Mouse (Mus musculus) cerebral cortex, adult 2 months (tissue): ENCODE results near the gene Hoxa5.

ENCODE experiments used
- WGBS: fragments of 180-500 bp; shearing (Covaris S2); methylation state at CpG from one replicate; pipeline ENCODE4 v1.1.7; 2018; 5-methylcytosine and 5-hydroxymethylcytosine counted together

Gene Hoxa5

DNA sequence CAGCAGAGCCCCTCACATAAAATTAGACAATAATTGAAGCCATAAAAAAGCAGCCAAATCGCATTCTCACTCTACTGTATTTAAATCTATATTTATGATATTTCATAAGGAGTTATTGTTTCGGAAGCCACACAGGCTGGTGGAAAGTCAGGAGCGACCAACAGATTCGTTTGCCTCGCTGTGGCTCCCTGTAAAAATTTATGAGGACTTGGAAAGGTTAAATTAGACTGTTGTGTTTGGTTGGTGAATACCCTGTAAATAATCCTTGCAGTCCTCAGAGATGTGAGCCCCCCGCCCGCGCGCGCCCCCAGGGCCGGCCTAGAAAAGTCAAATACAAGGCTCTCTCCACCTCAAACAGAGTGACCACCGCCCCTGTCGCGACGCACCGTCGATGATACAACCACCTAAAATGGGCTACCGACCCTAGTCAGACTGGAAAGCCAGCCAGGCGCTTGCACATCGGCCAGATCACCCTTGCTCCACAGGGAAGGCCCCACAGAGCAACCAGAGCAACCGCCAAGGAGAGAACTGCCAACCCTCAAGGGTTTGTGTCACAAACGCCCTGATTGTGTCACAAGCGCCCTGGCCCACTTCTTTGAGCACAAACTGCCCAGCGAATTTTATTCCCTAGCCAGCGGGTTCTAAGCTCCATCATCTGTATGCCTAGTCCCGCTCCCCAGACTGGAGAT lies 22.3 kb upstream of the Hoxa5 start:
- 5% methylated on average over 26 of the region's 26 CpGs for WGBS

DNA sequence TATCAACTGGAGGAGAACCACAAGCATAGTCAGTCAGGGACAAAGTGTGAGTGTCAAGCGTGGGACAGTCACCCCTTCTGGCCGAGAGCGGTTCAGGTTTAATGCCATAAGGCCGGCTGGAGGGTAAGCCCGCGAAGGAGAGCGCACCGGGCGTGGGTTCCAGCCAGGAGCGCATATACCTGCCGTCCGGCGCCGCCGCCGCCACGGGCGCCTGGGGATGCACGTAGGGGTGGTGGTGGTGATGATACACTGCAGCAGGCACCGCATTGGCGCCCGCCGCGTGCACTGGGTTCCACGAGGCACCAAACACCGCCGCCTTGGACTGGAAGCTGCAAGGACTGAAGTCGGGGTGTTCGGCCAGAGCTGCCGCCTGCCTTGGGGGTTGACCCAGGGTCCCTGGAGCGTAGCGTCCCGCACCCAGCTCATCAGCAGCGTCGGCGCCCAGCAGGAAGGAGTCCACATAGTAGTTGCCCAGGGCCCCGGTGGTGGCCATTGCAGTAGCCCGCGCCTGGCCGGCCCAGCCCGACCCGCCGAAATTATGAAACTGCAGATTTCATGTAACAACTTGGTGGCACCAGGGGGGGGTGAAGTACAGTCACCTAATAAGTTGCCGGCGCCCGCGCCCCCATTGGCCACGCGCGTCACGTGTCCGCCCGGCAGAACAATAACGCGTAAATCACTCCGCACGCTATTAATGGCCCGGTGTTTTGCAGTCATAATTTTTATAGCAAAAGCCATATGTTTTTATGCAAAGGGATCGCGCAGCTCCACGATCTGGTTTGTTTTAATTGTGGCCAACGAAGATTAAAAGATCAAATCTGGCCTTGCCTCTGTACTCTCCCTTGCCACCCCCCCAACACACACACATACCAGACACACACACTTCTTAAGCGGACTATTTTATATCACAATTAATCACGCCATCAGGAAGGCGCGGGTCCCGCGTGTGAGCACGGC lies 21.5 kb upstream of the Hoxa5 start:
- WGBS, result 4% methylated on average over 69 of the region's 69 CpGs

DNA sequence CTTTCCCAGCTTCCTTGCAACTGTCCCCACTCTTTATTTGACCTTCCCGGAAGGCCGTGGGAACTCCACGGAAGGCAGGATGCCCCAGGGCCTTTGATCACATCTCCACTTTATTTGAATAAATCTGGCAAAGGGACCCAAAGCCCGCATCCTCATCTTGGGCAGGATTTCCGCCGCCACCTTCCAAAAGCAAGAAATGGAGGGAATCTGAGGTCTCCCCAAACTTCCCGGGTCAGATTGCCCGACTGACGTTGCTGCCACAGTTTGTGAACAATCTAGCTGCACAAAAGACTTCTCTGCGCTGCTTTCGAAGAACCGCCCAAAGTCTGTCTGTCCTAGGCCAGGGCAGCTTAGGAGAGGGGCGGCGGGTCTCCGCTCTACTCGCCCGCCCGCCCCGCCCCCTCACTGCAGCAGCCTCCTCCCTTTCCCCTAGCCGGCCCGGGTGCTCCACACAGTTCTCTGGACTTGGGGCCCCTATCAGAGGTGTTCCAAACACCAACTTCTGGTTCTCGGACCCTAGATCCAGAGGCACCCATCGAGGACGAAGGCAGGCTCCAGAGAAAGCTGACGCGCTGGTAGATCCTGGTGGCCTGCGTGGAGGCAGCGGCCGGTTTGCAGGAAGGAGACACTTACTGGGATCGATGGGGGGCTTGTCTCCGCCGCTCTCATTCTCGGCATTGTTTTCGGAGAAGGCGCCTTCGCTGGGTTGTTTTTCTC lies 20.7 kb upstream of the Hoxa5 start:
- WGBS, result 2% methylated on average over 36 of the region's 36 CpGs

DNA sequence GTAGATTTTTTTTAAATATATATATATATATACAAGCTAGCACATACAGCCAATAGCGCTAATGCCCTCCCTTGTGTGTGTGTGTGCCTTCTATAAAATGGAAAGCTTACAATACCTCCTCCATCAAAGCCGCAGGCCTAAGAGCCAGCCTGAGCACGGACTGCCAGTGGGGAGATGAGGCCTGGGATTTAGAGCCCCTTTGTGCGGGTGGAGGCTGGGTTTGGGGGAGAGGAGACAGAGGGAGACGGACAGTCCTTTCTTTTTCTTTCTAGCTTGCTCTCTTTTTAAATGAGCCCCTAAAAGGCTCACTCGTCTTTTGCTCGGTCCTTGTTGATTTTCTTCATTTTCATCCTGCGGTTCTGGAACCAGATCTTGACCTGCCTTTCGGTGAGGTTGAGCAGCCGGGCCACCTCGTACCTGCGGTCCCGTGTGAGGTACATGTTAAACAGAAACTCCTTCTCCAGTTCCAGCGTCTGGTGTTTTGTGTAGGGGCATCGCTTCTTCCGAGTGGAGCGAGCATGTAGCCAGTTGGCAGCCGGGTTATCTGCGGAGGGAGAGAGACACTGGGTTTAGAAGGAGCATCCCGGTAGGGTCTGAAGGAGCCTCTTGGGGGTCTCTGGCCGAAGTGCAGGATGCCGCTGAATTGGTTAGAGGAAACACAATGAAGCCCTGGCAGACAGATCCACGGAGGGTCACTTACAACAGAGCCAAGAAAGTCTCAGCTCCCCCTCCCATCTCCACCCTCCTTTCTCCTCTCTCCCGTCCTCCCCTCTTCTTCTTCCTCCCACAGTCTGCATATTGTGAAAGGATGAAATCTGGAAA lies 19.8 kb upstream of the Hoxa5 start:
- 15% methylated on average over 24 of the region's 24 CpGs for WGBS

DNA sequence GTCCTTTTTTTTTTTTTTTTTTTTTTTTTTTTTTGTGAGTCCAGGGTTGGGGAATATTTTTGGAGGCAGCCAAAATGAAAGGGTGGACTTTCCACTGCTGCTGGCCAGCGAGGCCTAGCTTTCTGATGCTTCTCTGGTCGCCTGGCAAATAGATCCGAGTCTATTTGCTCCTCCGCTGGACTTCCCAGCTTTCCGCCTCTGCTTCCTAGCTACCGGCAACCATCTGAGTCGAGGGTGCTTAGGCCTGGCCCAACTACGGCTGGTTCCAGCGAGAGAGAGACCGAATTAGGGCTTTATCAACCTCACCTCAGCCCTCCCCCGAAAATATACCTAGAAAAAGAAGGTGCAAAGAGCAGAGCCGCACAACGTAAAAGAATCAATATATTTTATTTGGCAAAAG lies 18.3 kb upstream of the Hoxa5 start:
- 57% methylated on average over 13 of the region's 13 CpGs for WGBS

DNA sequence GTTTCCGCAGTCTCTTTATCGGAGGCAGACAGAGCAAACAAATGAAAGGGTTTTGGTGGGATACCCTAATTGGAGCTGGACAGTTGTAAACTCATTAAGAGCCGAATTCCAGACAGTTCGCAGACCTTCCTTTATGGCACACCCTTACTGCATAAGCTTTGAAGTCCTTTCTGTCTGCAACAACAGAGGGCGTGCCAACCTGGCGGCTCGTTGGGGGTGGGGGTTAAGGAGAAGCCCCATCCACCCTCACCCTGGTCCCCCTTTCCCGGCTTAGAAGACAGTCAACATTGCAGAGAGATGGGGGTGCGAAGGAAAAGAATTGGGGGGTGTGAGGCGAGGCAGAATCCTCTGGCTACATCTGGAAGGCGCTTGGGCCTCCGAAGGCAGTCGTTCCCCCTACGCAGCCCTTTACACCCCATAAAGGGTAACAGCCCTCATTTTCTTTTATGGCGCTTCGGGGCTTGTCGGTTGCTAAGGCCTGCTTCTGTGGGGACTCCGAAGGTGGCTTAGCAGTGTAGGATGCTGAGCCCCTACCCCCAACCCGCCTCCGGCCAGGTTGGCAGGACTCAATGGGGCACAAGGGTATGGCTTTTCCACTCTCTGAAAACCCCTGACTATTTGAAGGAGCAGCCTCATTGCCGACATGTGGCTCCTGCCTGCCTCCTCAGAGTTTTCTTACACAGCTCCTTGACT lies 17.8 kb upstream of the Hoxa5 start:
- WGBS, result 17% methylated on average over 21 of the region's 21 CpGs

GRCm38 (mm10) chr6:52221337-52221992 lies 17.1 kb upstream of the Hoxa5 start, which contains the start of gene Hoxa7:
Hoxa7 (minus strand) TSS chr6:52221854.
- 1% methylated on average over 46 of the region's 46 CpGs for WGBS

DNA sequence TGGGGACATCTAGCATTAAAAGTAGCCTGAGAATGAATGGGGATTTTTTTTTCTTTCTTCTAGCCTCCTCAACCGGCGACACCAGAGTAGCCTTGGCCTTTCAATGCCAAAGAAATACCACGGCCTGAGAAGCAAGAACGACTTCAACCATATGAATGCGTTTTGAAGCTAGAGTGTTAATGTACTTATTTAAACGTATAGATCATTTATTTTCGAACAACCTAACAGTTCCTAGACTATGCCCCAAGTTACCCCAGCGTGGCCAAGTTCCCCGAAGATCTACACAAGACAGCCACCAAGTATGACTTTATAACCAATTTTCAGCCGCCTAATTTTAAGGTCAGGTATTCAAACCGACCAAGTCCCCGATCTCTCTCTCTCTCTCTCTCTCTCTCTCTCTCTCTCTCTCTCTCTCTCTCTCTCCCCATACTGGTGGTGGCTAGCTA lies 16.5 kb upstream of the Hoxa5 start:
- WGBS, result 11% methylated on average over 12 of the region's 12 CpGs

DNA sequence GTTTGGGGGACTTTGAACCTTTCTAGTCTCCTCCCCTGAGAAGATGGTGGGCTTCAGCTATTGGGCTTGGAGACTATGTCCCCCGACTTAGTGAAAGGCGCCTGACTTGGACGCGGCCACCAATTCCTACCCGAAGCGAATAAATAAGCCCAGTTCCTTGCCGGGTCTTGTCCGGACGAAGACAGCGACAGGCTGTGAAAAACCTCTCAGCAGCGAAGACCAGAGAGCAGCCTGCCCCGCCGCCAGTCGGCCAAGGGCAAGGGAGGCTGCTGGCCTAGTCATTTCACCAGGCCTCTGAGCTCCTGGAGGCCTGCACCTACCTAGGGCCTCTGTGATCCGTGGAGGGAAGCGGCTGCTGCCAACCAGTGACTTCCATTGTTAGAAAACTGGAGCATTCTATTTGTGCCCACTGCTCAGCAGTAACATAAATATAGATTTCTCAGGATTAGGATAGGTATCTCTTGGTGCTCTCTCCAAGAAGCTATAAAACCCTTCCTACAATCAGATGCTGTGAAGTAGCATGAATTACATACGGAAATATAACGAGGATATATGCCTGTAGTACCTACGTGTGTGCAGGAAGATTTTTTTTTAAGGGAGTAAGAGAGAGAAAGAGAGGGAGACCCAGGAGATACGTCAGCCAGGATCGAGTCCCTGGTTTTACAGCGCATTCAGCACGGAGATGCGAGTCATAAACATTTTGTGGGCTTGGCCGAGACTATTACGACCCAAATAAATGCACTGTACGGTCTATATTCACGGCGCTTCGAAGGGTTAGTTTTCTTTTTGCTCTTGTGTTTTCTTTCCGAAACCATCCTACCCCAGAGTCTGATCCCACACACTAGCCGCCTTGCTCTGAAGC lies 15.8 kb upstream of the Hoxa5 start:
- 29% methylated on average over 32 of the region's 32 CpGs for WGBS

- WGBS, result 40% methylated on average over 9 of the region's 9 CpGs
These were observed 15.0 kb upstream of the Hoxa5 start for GRCm38 (mm10) chr6:52219234-52219942.

DNA sequence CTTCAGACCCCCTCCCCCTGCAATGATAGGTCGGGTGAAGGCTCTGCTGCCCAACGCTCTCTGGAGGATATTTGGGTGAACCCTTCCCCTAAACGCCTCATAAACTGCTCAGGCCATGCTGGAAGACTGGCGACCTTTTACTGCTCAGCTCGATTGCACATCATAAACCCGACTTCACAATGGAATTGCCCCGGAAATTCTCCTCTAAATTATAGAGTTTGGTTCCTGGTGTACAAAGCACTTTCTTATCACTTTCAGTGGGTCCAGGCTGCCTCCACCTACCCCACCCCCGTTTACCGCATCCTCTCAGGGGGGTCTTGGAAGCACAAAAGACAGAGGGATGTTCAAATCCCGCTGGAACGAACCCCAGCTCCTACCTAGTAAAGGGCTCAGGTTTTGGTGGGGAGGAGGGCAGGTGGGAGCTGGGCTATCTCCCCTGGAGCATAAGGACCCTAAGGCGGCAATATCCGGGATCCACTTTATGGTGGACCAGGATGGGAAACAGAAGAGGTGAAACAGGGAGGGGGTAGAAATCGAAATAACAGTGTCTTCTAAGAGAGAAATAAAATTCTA lies 14.3 kb upstream of the Hoxa5 start:
- 10% methylated on average over 14 of the region's 14 CpGs for WGBS

GRCm38 (mm10) chr6:52217895-52218642 lies 13.7 kb upstream of the Hoxa5 start:
- 9% methylated on average over 23 of the region's 23 CpGs for WGBS

DNA sequence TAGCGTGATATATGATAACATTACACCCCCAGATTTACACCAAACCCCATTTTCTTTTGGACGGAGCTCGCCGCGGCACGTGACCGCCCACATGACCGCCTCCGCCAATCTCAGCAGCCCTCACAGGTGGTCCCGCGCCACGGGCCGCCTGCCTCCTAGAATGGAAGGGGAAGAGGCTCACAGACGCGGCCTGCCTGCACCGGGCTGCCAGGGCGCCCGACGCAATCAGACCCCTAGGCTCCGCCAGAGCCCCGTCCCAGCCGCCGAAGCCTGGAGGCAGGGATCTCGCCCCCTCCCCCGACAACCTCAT lies 13.0 kb upstream of the Hoxa5 start:
- WGBS, result 2% methylated on average over 25 of the region's 25 CpGs

GRCm38 (mm10) chr6:52216691-52217458 lies 12.5 kb upstream of the Hoxa5 start:
- WGBS, result 5% methylated on average over 60 of the region's 60 CpGs

- 4% methylated on average over 30 of the region's 30 CpGs for WGBS
These were observed 11.6 kb upstream of the Hoxa5 start for GRCm38 (mm10) chr6:52215771-52216535.

- 22% methylated on average over 3 of the region's 3 CpGs for WGBS
These were observed 10.7 kb upstream of the Hoxa5 start for GRCm38 (mm10) chr6:52215070-52215469.
